Mouse (Mus musculus): ENCODE measurements around the gene Six2.

DNA sequence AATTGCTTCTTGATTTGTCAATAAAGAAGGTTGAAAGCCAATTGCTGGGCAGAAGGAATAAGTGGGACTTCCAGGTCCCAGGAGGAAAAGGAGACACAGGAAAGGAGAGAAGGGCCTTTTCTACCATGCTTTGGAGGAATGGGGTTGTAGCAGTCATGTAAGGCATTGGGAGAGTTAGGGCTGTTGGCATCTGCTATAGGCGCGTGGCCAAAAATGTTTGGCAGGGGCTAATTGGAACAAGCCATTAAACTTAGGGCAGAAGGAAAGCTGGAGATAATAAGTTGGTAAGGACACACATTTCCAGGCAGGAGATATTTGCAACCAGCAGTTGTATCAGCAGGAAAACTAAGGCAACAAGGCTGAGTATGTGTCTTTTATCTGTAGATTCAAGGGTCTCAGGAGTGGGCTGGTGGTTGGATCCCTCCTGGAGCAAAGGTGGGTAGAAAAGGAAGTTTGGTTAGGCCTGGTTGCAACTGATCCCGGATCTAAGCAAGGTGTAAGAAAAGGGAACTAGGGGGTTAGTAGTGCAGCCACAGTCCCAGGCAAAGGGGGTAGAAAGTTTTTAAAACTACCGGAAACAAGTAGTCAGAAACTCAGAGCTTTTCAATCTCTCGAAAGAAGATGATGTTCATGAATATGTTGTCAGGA is 40.1 kb upstream of the Six2 start:
- TF ChIP-seq MAZ (IDR thresholded peaks at IDR 0.05; ENCODE audit: low read depth, low read length) (no peak), CHD1 (IDR thresholded peaks at IDR 0.05; ENCODE audit: low read depth, low read length) (no peak), USF2 (conservative IDR thresholded peaks at IDR 0.05; ENCODE audit: low read depth, low read length) (no peak), CTCF (conservative IDR thresholded peaks at IDR 0.05 in 1 of 2, IDR thresholded peaks at IDR 0.05 in 1 of 2; ENCODE audit: low read depth in 2 of 2, low read length in 2 of 2) (no peak)
